Mouse (Mus musculus): ENCODE results near the gene Cops9.

Gene Cops9

DNA sequence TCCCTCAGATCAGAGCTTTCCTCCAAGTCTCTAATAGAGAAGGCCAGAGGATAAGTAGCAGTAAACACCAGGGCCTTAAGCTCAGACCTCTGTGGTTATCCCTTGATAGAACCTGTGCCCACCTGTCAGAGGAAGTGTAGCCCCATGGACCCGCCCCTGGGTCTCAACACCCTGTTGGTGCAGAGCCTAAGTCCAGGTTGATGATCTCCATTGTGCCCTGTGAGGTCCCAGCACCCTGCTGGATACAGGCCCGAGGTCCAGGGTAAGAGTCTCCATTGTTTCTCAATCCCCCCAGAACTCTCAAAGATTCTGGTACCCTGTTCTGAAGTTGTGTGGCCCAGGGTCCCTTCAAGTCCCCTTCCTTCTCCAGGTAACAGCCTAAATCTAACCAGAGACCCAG is 4.3 kb upstream of the Cops9 start:
- DNase-seq = peak; percentile 2

DNA sequence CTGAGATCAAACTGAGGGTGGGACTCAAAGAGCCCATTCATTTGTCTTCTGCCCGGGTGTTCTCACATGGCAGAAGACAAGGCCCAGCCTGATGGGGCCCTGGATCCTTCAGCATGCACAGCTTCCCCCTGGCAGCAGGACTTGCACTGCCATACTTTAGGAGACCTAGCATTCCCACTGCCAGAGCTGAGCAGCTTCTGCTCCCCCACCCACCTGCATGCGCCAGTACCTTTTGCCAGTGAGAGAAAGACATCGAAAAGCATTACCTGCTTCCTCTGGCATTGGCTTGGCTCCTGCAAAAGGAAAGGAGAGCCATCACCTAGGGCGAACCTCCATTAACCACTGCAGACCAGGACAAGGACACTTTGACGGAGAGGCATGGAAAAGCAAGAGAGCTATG is 3.1 kb upstream of the Cops9 start:
- DNase-seq = peak; percentile 3

DNA sequence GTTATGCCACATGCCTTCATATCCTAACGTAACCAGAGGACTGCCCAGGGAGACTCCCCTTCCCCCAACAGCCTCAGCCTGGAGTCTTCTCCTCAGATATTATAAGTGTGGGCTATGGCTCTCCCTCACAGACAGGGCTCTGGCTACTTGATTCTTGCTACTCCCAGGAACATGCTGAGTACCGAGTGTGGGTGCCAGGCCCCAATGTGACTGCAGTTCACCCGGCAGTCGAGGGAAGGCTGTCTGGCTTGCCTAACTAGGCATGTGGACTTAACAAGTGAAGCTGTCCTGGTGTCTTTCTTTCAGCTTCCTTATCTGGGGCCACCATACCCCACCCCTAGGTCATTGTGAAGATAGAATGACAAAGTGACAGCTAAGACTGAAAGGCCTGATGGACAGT is 1.9 kb upstream of the Cops9 start:
- peak; percentile 3 for DNase-seq

DNA sequence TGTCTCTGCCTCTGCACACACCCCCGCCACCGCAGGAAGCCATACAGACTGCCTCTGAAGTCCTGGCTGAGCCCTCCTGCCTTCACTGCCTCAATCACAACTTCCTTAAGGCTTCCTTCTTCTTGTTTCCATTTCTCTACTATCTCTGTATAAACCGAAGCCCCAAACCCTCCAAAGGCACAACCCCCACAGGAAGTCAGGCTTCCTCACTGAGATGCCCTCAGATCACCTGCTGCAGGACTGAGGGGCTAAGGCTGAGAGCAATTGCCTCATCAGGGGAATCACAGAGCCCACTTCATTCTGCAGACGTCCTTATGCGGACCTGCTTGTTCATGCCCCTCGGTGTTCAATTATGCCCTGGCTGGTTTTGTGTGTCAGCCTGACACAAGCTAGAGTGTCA is 1.4 kb downstream of the Cops9 start:
- DNase-seq = peak; percentile 37

DNA sequence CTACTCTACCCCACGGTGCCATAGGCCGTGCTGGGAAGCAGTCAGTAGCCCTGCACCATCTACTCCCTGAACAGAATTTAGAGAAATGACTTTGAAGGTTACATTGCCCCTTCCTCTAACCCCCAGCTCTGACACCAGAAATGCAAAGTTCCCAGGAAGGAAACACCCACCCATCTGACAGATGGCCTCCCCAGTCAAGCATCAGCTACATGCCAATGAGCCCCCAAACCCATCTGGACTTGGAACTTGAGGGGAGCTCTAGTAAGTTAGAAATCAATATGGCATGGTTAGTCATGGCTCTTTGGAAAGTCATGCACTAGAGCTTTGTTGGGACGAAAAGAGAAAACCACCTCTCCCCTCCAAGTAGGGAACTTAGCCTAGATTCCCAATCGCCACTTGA is 3.0 kb downstream of the Cops9 start:
- no peak for DNase-seq

DNA sequence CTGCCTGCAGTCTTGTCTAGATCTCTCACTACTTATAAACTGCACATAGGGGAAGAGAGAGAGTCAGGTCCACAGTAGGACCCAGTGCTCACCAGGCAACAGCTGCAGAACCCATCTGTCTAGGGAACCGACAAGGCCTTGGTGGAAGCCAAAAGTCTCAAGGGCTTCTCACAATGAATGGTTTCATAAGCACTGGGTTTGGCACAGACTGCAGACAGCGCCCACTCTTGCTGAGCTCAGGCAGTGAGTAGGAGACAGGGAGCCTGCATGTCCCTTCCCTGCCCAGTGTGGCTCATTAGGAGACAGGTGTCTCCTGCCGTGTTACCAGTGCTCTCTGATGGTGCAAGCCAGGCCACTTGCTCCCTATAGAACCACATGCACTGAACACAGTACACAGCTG is 3.6 kb downstream of the Cops9 start:
- no peak for DNase-seq

DNA sequence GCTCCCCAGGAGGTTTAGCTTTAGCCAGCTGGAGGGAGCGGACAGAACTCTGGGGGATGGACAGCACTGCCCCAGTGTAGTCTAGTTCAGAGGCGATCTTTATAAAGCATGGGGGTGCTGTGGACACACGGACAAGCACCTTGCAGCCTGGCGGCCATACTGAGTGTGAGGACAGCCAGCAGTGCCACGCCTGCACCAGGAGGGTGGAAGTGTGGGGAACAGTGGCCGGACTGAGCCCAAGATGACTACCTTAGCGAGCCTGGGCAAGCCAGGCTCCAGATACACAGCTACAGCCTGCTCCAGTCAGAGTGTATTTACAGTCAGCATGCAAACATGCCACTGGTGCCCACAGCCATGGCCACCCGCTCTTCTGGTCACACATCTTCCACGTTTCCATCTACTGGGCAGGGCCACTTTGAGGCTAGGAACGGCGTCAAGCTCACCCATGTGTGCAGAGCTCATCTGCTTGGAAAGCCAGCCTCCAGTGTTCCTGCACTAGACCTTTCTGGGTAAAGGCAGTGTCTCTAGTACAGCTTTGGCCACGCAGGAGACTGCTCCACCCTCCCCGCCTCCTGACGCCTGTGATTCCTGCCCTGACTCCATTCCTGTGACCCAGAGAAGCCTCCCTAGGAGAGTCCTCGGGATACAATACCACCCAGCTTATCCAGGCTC is 4.1 kb downstream of the Cops9 start:
- no peak for DNase-seq

DNA sequence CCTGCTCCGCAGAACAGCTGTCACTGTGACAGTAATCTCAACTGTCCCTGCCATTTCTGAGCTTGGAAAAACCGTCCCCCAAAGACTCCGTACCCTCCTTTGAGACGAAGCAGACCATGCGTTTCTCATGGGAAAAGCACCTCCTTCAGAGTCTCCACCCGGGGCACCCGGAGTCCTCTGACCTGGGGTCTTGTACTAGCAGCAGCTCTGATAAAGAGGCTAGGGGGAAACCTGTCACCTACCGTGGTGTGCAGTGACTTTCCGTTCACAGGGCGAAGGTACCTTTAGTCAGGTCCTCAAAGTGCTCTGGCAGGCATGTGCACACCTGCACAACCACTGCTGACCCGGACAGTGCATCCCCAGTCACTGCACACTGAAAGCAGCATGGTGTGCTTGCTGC is 5.1 kb downstream of the Cops9 start:
- DNase-seq = no peak

DNA sequence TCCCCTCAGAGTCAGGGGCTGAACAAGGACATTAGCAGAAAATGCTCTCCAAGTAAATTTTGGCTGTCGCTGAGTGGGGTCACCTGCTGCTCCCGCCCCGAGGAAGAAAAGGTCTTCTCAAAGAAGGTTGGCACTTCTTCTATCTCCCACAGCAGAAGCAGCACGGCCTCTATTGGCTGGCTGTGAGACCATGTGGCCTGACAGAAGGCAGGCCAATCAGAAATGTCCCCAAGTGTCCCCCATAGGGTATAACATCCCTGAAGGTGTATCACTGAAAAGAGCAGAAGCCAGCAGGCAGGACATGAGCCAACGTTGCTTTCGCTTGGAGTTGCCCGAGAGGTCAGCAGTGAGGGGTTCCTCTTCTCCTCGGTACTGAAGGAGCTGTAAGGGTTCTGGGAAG is 5.8 kb downstream of the Cops9 start:
- DNase-seq = no peak

DNA sequence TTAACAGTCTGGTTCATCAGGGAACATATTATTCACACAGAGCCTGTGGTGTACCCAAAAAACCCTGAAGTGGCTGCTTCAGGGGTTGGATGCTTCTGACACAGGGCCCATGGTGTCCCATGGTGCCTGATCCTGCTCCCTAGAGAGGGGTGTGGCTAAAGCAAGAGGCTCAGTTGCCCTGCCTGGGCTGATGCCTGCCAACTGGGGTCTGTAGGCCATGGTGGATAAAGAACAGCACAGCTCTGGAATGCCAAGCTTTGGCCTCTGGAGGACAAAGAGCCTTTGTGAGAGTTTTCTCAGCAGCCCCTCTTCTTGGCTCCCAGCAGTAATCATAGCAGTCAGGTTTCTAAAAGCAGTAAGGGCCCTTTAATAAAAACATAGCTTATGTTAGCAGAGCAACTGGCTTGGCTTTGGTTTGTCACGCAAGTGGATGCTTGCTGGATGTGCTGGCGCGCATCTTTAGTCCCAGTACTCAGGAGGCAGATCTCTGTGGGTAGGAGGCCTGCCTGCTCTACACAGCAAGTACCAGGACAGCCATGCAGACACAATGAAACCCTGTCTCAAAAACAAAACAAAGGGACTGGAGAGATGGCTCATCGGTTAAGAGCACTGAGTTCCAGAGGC is 6.7 kb downstream of the Cops9 start:
- DNase-seq = no peak

DNA sequence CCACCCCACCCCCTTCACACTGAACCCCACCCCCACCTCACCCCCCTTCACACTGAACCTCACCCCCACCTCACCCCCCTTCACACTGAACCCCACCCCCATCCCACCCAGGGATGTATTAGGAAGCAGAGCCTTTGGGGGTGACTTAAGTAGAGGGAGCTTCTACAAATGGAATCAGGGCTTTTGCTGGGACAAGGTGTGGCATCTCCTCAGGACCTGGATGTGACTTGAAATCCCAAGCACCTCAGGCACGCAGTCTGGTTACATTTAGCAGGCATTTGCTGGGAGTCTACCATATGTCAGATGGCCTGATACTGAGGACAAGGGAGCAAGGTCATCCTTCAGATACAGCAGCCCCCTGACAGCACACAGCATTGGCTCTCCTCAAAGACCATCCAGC is 7.2 kb downstream of the Cops9 start:
- no peak for DNase-seq

DNA sequence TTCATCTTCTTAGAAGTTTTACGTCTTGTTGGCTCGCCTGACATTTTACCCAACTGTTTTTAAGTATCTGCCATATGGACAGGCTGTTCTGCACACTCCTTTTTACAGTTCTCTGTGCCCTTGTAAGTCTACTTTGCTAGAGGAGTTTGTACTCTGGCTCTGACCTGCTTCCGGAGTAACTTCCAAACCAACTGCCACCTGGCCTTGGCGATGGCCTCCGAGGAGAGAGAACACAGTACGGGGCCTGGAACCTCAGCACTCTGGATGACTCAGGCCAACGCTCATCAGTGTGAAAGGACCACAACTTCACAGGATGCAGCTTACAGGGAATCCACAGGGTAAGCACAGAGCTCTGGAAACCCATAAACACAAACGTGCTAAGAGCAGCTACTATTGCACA is 8.1 kb downstream of the Cops9 start:
- DNase-seq = no peak

DNA sequence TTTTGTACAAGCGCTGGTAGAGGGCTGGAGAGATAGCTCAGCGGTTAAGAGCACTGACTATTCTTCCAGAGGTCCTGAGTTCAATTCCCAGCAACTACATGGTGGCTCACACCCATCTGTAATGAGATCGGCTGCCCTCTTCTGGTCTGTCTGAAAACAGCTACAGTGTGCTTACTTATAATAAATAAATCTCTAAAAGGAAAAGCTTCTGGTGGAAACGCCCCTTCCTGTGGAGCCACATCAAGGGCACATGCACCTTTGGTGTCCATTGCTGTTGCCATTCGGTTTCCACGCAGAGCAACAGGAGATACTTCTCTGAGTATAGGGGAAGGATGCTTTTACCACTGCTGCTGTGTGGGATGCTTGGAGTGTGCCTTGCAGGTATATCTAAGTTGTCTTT is 8.8 kb downstream of the Cops9 start:
- peak; percentile 22 for DNase-seq

DNA sequence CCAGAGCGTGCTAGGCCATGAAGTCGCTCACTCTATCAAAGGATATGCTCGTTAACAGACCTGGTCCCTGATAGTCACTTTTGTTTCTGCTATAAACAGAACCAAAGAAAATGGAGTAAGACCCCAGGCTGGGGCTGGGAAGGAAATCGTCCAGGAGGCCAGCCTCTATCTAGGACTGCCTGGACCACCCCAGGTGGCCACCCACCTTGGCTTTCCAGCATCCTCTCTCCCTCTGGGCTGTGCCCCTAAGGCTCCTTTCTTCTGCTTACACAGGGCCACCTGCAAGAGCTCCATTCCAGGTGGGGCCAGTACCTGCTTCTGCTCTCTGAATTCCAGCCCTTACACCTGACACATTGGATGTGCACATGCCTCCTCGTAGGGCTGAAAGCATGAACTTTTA is 9.6 kb downstream of the Cops9 start:
- DNase-seq = no peak

DNA sequence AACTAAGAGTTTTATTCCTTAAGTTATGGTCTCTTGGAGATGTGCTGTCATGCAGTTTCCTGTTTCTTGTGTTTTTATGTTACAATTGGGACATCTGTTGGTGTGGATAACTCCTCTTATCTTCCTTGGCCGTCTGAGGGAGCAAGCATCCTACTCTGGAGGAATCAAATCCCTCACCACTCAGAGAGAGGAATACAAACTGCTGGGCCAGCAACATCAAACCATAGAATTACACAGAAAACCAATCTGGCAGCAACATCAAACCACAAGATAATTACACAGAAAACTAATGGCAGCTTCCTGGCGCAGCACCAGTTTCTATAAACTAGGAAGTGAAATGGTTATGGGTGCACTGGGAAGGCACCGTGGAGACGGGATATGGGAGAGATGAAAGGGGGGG is 13.6 kb downstream of the Cops9 start:
- DNase-seq = no peak

DNA sequence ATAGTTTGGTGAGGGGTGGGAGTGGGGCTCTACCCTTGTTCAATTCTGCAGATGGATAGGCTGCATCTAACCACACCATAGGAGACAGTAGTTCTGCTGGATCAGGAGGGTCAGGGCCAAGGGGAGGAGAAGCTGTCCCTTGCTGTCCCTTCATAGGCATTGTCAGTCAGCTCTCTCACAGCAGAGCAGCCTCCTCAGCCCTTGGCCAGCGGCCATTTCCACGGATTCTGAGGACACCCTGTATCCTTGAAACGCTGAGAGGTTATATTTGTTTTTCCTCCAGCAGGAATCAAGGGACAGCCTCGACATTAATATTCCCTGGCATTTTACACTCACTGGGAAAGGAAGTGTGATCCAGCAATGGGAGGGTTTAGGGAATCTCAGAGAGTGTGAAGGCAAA is 23.4 kb downstream of the Cops9 start:
- DNase-seq = no peak

DNA sequence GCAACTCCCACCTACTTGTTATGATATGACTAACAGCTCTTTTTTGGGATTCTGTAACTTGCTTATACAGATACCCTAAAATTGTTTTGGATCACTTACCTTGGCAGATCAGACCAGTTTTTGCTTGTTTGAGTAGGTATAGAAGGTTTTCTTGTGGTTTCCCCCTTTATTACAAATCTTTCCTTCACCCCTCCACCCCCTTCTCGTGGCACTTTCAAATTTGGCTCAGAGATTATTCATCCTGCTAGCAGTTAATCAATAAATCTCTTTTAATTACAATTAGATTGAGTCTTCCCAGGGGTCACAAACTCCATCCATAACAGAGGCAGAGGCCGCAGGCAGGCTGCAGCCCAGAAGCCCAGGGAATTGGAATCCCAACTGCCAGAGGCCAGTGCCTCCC is 24.3 kb downstream of the Cops9 start, which contains the start of gene Olfr12:
Gene Olfr12, plus strand, starts transcription at position 301 of the 400 bp plus-strand sequence.
- no peak for DNase-seq

DNA sequence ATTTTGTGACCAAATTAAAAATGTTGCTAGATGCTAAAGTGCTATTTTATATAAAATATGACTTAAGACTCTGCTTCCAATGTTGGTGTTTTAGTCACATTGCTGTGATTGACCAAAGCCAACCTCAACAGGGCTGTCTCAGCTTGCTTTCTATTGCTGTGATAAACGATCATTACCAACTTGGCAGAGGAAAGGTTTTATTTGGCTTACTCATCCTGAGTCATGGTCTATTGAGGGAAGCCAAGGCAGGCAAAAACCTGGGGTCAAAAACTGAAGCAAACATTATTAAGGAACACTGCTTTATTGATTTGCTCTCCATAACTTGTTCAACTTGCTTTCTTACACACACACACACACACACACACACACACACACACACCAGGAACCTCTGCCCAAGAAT is 25.7 kb downstream of the Cops9 start:
- DNase-seq = no peak

DNA sequence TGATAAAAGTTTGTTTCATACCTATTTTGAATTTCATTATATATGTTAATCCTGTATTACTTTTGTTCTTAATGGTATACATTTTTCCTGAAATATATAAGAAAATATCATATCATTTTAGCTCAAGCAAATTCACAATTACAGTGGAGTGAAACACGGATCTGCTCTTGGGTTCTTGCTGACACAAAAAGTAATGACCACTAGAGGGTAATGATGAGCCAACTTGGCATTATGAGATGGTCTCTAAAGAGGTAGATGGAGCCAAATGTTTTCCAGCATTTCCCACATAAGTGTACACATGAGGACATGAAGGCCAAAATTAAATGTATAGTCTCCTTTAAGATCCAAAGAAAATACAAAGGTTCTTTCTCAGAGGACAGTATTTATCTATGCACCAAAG is 27.3 kb downstream of the Cops9 start:
- no peak for DNase-seq

DNA sequence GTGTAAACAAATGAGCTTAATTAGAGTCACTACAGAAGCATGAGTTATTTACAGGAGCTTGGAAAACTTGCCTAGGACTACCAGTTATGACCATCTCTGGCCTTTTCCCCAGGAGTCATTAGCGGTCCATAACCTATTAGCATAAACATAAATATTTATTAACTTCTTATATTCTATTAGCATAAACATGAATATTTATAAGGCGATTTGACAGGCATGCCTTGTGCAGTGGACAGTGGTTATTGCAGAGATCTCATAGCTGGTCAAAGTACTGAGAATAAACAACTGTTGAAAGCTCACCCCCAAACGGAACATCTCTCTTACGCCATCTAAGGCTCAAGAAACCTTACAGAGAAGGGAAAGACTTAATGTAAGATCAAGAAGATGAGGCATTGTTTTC is 28.6 kb downstream of the Cops9 start:
- no peak for DNase-seq

DNA sequence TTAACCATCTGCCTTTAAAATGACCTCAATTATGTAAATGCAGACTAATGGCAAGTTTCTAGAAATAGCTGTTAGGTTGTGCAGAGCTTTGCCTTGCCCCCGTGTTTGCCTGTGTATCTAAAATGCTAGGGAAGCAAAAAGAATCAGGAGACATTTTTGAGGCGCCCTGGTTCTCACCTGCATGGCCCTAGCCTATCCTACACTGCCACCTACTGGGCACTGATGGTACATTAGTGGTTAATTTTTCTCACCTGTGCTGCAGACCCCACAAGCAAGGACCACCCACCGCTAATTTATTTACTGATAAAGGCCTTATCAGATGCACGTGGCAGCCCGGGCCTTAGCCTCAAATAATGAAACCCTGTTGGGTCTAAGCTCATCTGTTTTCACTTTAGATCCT is 30.8 kb downstream of the Cops9 start:
- DNase-seq = peak; percentile 75

DNA sequence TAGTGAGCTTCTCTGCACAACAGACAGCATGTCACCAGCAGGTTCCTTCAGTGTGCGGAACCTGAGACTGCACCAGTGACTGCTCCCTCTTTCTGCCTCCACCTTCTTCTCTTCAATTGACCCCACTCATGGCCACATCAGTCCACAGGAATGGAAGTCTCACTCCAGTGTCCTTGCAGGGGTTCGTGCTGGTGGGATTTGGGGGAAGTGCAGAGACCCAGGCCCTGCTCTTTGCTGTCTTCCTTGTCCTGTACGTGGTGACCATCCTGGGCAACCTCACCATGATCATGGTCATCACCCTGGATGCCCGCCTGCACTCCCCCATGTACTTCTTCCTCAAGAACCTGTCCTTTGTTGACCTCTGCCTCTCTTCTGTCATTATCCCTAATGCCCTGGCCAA is 34.1 kb downstream of the Cops9 start:
- DNase-seq = no peak

DNA sequence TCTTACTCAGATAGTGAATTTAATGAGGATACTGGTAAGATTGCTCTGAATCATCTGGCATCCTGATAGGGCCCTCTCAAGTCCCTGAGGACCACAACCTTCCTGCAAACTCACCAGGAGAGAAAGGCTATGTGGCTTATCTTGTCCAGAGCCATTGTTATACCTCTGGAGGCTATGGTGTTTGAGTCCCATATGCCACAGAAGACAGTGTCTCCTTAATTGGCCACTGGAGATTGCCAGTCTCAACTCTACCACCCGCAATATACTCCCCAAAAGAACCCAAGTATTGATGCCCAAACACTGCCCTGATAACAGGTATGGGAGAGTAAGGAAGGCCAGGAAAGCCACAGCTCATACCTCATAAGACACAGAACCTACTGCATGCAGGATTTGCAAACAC is 36.3 kb downstream of the Cops9 start, which contains the start of gene Olfr1410:
Gene Olfr1410, plus strand, starts transcription at position 301 of the 400 bp plus-strand sequence.
- no peak for DNase-seq

DNA sequence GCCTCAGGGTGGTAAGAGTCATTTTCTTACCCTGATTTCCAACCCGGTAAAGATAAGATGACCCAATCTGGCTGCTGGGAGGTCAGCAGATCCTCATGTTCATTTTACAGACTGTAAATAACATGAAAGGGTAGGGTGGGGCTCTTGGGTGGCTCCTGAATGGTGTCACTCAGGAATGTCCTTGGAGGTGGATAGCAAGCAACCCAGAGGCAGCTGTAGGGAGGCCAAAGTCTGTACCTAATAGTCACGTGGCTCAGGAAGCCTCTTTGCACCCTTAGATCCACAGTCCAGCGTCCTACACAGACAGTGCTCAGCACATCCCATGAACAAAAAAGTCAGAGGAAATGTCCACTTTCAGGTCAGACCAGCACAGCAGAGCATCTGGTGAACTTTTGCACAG is 45.8 kb downstream of the Cops9 start:
- no peak for DNase-seq

DNA sequence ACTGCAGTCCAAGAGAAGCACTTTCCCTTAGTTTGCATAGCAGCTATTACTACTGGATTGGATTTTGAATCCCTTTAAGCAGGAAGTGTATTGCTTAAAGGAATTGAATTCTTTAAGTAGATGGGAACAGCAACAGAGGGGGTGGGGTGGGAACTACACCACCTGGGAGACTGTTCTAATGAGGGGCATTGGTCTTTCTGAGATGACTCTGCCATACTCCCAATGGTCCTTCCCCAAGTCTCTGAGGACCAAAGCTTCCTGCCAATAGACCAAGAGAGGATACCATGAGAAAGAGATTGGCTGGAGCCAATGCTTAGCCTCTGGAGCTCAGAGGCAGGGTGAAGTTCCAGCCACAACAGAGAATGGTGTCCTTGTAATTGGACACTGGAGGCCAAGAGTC is 47.7 kb downstream of the Cops9 start, which contains the start of gene Olfr1411:
Gene Olfr1411, plus strand, starts transcription at position 301 of the 400 bp plus-strand sequence.
- DNase-seq = no peak

Measured in thymus, postnatal 4 days (tissue).